Mouse (Mus musculus): ENCODE data around the gene Snrpn.

- TF ChIP-seq CTCF (conservative IDR thresholded peaks at IDR 0.05; ENCODE audit: low read length) (no peak), NANOG (IDR thresholded peaks at IDR 0.05; ENCODE audit: borderline replicate concordance, low read length) (no peak)
Measured at GRCm38 (mm10) chr7:59978646-59979045, 161.4 kb downstream of the Snrpn start.
